Mouse (Mus musculus): ENCODE measurements around the gene 4930503B20Rik. TPM values are rescaled to one million over a fixed set of nuclear protein-coding genes. Genes with fewer than 3 reads are reported as not detected.

Gene 4930503B20Rik
- polyA plus RNA-seq (2015; fragmentation: Nextera tagmentation; extraction: Ambion mirVana): not detected in 2 replicates

- H3K27ac ChIP-seq: no peak within 1 kb of the TSS
- no peak within 1 kb of the TSS for H3K4me3 ChIP-seq
- H3K4me2 ChIP-seq: no peak within 1 kb of the TSS
- WGBS: 92% methylated on average over 3 of the region's 3 CpGs
- no peak within 1 kb of the TSS for H3K9ac ChIP-seq
- ATAC-seq (ENCODE audit: low FRiP score): no peak
- no peaks in the 10 kb centered on the region for H3K4me1 ChIP-seq (replicated peaks)
- no peaks in the 10 kb centered on the region for H3K36me3 ChIP-seq
- H3K27me3 ChIP-seq: no peaks in the 10 kb centered on the region
- no peaks in the 10 kb centered on the region for H3K9me3 ChIP-seq
Observed at GRCm38 (mm10) chr3:146651217-146651616, at the start of gene 4930503B20Rik. 4930503B20Rik (minus strand) TSS chr3:146651317.

- H3K4me2 ChIP-seq: no peak overlapping the region
- no peaks in the 10 kb centered on the region for H3K27me3 ChIP-seq
- no peaks in the 10 kb centered on the region for H3K9me3 ChIP-seq
- no peaks in the 10 kb centered on the region for H3K36me3 ChIP-seq
- no peak for ATAC-seq (ENCODE audit: low FRiP score)
- no peak overlapping the region for H3K9ac ChIP-seq
- 82% methylated on average over 11 of the region's 11 CpGs for WGBS
- no peak overlapping the region for H3K4me3 ChIP-seq
- peaks cover 8% of the 10 kb centered on the region; the same call in 1 of the 2 replicates for H3K4me1 ChIP-seq (replicated peaks)
- H3K27ac ChIP-seq: no peak overlapping the region
Observed at GRCm38 (mm10) chr3:146700051-146700450, 48.9 kb upstream of the 4930503B20Rik start.

- no peaks in the 10 kb centered on the region for H3K27me3 ChIP-seq
- no peaks in the 10 kb centered on the region for H3K9me3 ChIP-seq
- peak overlapping the region; percentile 35; the same call in 1 of the 2 replicates for H3K27ac ChIP-seq
- H3K4me2 ChIP-seq: no peak overlapping the region
- peaks cover 8% of the 10 kb centered on the region; the same call in 1 of the 2 replicates for H3K4me1 ChIP-seq (replicated peaks)
- 0 out of 2 replicates have a peak overlapping the region, but pooled peaks have one; percentile 29 for H3K9ac ChIP-seq
- no peak for ATAC-seq (ENCODE audit: low FRiP score)
- H3K36me3 ChIP-seq: no peaks in the 10 kb centered on the region
- 47% methylated on average over 11 of the region's 11 CpGs for WGBS
- no peak overlapping the region for H3K4me3 ChIP-seq
Observed at GRCm38 (mm10) chr3:146698982-146699381, 47.9 kb upstream of the 4930503B20Rik start.

- Histone ChIP-seq H3K9ac (no peak overlapping the region), H3K27me3 (no peaks in the 10 kb centered on the region), H3K27ac (no peak overlapping the region), H3K4me3 (no peak overlapping the region), H3K4me1 (replicated peaks) (no peaks in the 10 kb centered on the region), H3K9me3 (no peaks in the 10 kb centered on the region), H3K36me3 (no peaks in the 10 kb centered on the region), H3K4me2 (no peak overlapping the region)
- no peak for ATAC-seq (ENCODE audit: low FRiP score)
- 81% methylated on average over 5 of the region's 5 CpGs for WGBS
Observed at GRCm38 (mm10) chr3:146692547-146692946, 41.4 kb upstream of the 4930503B20Rik start.

- Histone ChIP-seq H3K4me1 (replicated peaks) (peaks cover 10% of the 10 kb centered on the region), H3K9ac (no peak overlapping the region), H3K27me3 (peaks cover 21% of the 10 kb centered on the region; the same call in 1 of the 2 replicates), H3K4me3 (no peak overlapping the region), H3K4me2 (no peak overlapping the region), H3K27ac (no peak overlapping the region), H3K36me3 (no peaks in the 10 kb centered on the region), H3K9me3 (no peaks in the 10 kb centered on the region)
- ATAC-seq (ENCODE audit: low FRiP score): no peak
- WGBS: 86% methylated on average over 4 of the region's 4 CpGs
Observed at GRCm38 (mm10) chr3:146687121-146687725, 36.1 kb upstream of the 4930503B20Rik start.

GRCm38 (mm10) chr3:146686428-146686827 lies 35.3 kb upstream of the 4930503B20Rik start:
- ATAC-seq (ENCODE audit: low FRiP score): no peak
- no peak overlapping the region for H3K4me2 ChIP-seq
- peaks cover 10% of the 10 kb centered on the region for H3K4me1 ChIP-seq (replicated peaks)
- no peak overlapping the region for H3K9ac ChIP-seq
- H3K36me3 ChIP-seq: no peaks in the 10 kb centered on the region
- H3K9me3 ChIP-seq: no peaks in the 10 kb centered on the region
- H3K27me3 ChIP-seq: peaks cover 21% of the 10 kb centered on the region; the same call in 1 of the 2 replicates
- 90% methylated on average over 8 of the region's 8 CpGs for WGBS
- H3K27ac ChIP-seq: no peak overlapping the region
- no peak overlapping the region for H3K4me3 ChIP-seq

GRCm38 (mm10) chr3:146684811-146685675 lies 33.9 kb upstream of the 4930503B20Rik start, which contains the start of gene Samd13:
Samd13 (minus strand) TSS chr3:146685592.
- H3K4me2 ChIP-seq: peak within 1 kb of the TSS; percentile 86
- no peaks in the 10 kb centered on the region for H3K9me3 ChIP-seq
- peak within 1 kb of the TSS; percentile 55 for H3K4me3 ChIP-seq
- no peak within 1 kb of the TSS for H3K27ac ChIP-seq
- H3K9ac ChIP-seq: peak within 1 kb of the TSS; percentile 69
- WGBS: 3% methylated on average over 50 of the region's 50 CpGs
- H3K4me1 ChIP-seq (replicated peaks): peaks cover 10% of the 10 kb centered on the region
- no peaks in the 10 kb centered on the region for H3K36me3 ChIP-seq
- peak; percentile 95 for ATAC-seq (ENCODE audit: low FRiP score)
- H3K27me3 ChIP-seq: peaks cover 21% of the 10 kb centered on the region; the same call in 1 of the 2 replicates

GRCm38 (mm10) chr3:146683095-146683494 lies 32.0 kb upstream of the 4930503B20Rik start:
- H3K36me3 ChIP-seq: no peaks in the 10 kb centered on the region
- H3K9ac ChIP-seq: no peak overlapping the region
- 90% methylated on average over 2 of the region's 2 CpGs for WGBS
- H3K4me2 ChIP-seq: no peak overlapping the region
- no peak overlapping the region for H3K4me3 ChIP-seq
- no peak overlapping the region for H3K27ac ChIP-seq
- ATAC-seq (ENCODE audit: low FRiP score): no peak
- H3K9me3 ChIP-seq: no peaks in the 10 kb centered on the region
- H3K27me3 ChIP-seq: peaks cover 21% of the 10 kb centered on the region; the same call in 1 of the 2 replicates
- H3K4me1 ChIP-seq (replicated peaks): peaks cover 10% of the 10 kb centered on the region

GRCm38 (mm10) chr3:146682140-146682651 lies 31.1 kb upstream of the 4930503B20Rik start:
- Histone ChIP-seq H3K4me1 (replicated peaks) (peaks cover 10% of the 10 kb centered on the region), H3K4me3 (peak overlapping the region; percentile 19), H3K36me3 (no peaks in the 10 kb centered on the region), H3K27me3 (peaks cover 21% of the 10 kb centered on the region; the same call in 1 of the 2 replicates), H3K4me2 (peak overlapping the region; percentile 44), H3K9ac (no peak overlapping the region), H3K27ac (peak overlapping the region; percentile 35; the same call in 1 of the 2 replicates), H3K9me3 (no peaks in the 10 kb centered on the region)
- ATAC-seq (ENCODE audit: low FRiP score): no peak
- 55% methylated on average over 13 of the region's 13 CpGs for WGBS

GRCm38 (mm10) chr3:146681696-146682095 lies 30.6 kb upstream of the 4930503B20Rik start:
- Histone ChIP-seq H3K27ac (no peak overlapping the region), H3K4me1 (replicated peaks) (peaks cover 10% of the 10 kb centered on the region), H3K4me3 (no peak overlapping the region), H3K9me3 (no peaks in the 10 kb centered on the region), H3K4me2 (peak overlapping the region; percentile 44), H3K9ac (no peak overlapping the region), H3K36me3 (no peaks in the 10 kb centered on the region), H3K27me3 (peaks cover 21% of the 10 kb centered on the region; the same call in 1 of the 2 replicates)
- 82% methylated on average over 8 of the region's 8 CpGs for WGBS
- no peak for ATAC-seq (ENCODE audit: low FRiP score)

- Histone ChIP-seq H3K4me3 (no peak overlapping the region), H3K27ac (no peak overlapping the region), H3K4me1 (replicated peaks) (peaks cover 10% of the 10 kb centered on the region), H3K4me2 (no peak overlapping the region), H3K9ac (no peak overlapping the region), H3K36me3 (no peaks in the 10 kb centered on the region), H3K27me3 (peaks cover 17% of the 10 kb centered on the region; the same call in 1 of the 2 replicates), H3K9me3 (no peaks in the 10 kb centered on the region)
- ATAC-seq (ENCODE audit: low FRiP score): no peak
- 93% methylated on average over 13 of the region's 13 CpGs for WGBS
Observed at GRCm38 (mm10) chr3:146680625-146681024, 29.5 kb upstream of the 4930503B20Rik start.

GRCm38 (mm10) chr3:146679646-146680045 lies 28.5 kb upstream of the 4930503B20Rik start:
- Histone ChIP-seq H3K4me2 (no peak overlapping the region), H3K9me3 (no peaks in the 10 kb centered on the region), H3K4me1 (replicated peaks) (peaks cover 5% of the 10 kb centered on the region; the same call in 1 of the 2 replicates), H3K9ac (no peak overlapping the region), H3K36me3 (no peaks in the 10 kb centered on the region), H3K4me3 (no peak overlapping the region), H3K27ac (no peak overlapping the region), H3K27me3 (peaks cover 12% of the 10 kb centered on the region; the same call in 1 of the 2 replicates)
- 94% methylated on average over 16 of the region's 16 CpGs for WGBS
- ATAC-seq (ENCODE audit: low FRiP score): no peak
